Mouse (Mus musculus) cerebellum, adult 2 months (tissue): ENCODE data around the gene Arid5b.

Source experiments
- CTCF ChIP-seq: fragments of 200-500 bp; IDR thresholded peaks from 2 replicates; pipeline ENCODE4 v1.5.1; 2011; ENCODE audit warnings: low read depth, mild to moderate bottlenecking, control low read depth, low read length, moderate library complexity, borderline replicate concordance; ENCODE audit not compliant: insufficient read depth
- POLR2A ChIP-seq: fragments of 200-500 bp; IDR thresholded peaks from 2 replicates; pipeline ENCODE4 v1.6.1; 2011; ENCODE audit warnings: low read length, control low read depth, borderline replicate concordance; ENCODE audit not compliant: insufficient read depth

- TF ChIP-seq CTCF, result no peak
- no peak for TF ChIP-seq POLR2A
These were observed 118.8 kb downstream of the Arid5b start for GRCm38 (mm10) chr10:68159759-68160158.
